Mouse (Mus musculus) effector memory CD4-positive, alpha-beta T cell, adult 5 months (primary cell): ENCODE results near the gene Trak2. TPM values are rescaled to one million over a fixed set of nuclear protein-coding genes. Genes with fewer than 3 reads are reported as not detected.

Source experiments
- polyA plus RNA-seq: library from polyadenylated mRNA; unstranded; fragments of 100-300 nt; shearing (Covaris generic); gene quantifications from one replicate; pipeline ENCODE4 v1.2.1, GENCODE M21; 2017

The Trak2 gene
- polyA plus RNA-seq, result 32.2 TPM

GRCm38 (mm10) chr1:58973366-58974221 lies at the start of gene Trak2, which contains the start of gene Stradb:
Gene Trak2, minus strand, starts transcription at chr1:58973430.
Gene Stradb, plus strand, starts transcription at chr1:58973522.

Other genes starting within 250 kb of the Trak2 start
- gene Casp8, start 178.1 kb downstream of the Trak2 start, polyA plus RNA-seq, result 85.4 TPM
- 12.5 TPM for gene Stradb, start 92 bp upstream of the Trak2 start, polyA plus RNA-seq
- not detected for gene C2cd6, start 121.5 kb upstream of the Trak2 start, polyA plus RNA-seq
- 4.7 TPM for gene Tmem237, start 147.0 kb upstream of the Trak2 start, polyA plus RNA-seq
- not detected for gene Mpp4, start 190.0 kb upstream of the Trak2 start, polyA plus RNA-seq